Mouse (Mus musculus) CH12.LX (cell line): ENCODE results near the gene Chst13.

ENCODE experiments used
- CTCF ChIP-seq, 2 experiments: IDR thresholded peaks in 1 of 2; conservative IDR thresholded peaks in 1 of 2; 2 replicates each; pipeline ENCODE4 v1.5.1; 2011 to 2012; ENCODE audit warnings: low read depth in 2 of 2, low read length in 2 of 2, improper control_type of control experiment in 1 of 2, inconsistent platforms in 1 of 2, mild to moderate bottlenecking in 1 of 2, moderate library complexity in 1 of 2
- ELF1 ChIP-seq: IDR thresholded peaks from 2 replicates; pipeline ENCODE4 v1.6.1; 2014; ENCODE audit warnings: low read depth, mild to moderate bottlenecking, inconsistent platforms, low read length, improper control_type of control experiment
- MAZ ChIP-seq: IDR thresholded peaks from 2 replicates; pipeline ENCODE4 v1.6.1; 2012; ENCODE audit warnings: low read depth, mild to moderate bottlenecking, inconsistent platforms, low read length, improper control_type of control experiment, moderate library complexity

- TF ChIP-seq CTCF (conservative IDR thresholded peaks at IDR 0.05 in 1 of 2, IDR thresholded peaks at IDR 0.05 in 1 of 2; ENCODE audit: low read depth in 2 of 2, low read length in 2 of 2) = no peak
- no peak for TF ChIP-seq ELF1
- no peak for TF ChIP-seq MAZ
Measured at GRCm38 (mm10) chr6:90319475-90320191, 5.4 kb downstream of the Chst13 start.
